Mouse (Mus musculus): ENCODE data around the gene Rbms1. TPM values are rescaled to one million over a fixed set of nuclear protein-coding genes. Genes with fewer than 3 reads are reported as not detected.

The Rbms1 gene
- total RNA-seq (2012; rRNA removed) (10.1 and 10.3 TPM in 2 replicates), polyA plus RNA-seq (2012; ENCODE audit: insufficient read depth in 1 of 2, insufficient read length in 2 of 2, low read depth in 1 of 2, low replicate concordance in 2 of 2, missing spikeins in 1 of 2) (10 to 100 TPM in 1 of 2 experiments, not detected in 1; 27.4 TPM)

DNA sequence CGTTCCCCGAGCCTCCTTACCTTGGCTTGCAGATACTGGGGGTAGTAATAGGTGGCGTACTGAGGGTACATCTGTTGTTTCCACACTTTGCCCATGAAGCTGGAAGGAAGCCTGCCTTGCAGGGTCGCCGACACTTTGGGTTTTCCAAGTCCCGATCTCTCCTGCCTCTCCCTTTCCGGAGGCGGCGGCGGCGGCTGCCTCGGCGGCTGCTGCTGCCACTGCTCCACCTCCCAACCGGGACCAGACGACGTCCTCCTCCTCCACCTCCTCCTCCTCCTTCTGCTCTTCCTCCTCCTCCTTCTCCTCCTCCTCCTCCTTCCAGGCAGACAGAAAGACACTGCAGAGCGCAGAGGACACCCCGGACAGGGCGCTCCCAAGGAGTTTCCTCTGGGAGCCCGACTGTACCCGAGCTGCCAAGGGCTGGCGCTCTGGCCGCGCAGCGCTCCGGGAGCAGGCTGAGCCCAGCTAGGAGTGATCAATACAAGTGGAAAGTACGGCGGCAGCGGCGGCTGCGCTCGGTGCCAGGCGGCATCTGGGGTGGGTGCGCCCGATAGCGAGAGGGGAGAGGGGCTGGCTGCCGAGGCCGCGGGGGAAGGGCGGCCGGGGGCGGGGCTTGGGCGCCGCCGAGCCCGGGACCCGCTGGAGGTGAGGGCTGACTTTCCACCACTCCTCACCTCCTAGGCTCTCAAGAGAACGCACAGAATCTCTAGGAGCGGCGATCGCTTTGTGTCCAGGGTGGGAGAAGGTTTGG lies at the start of gene Rbms1:
Gene Rbms1, minus strand, starts transcription at position 522 of the 751 bp plus-strand sequence.
- no peak for DNase-seq (ENCODE audit: low read depth, low spot score)
- Histone ChIP-seq H3K79me2 (ENCODE audit: control insufficient read depth, insufficient read depth, low read length, poor library complexity) (no peaks in the 10 kb centered on the region), H3K4me3 (ENCODE audit: control insufficient read depth in 1 of 2, insufficient read depth in 1 of 2, low read depth in 2 of 2, low read length in 2 of 2) (no peak within 1 kb of the TSS), H3K4me1 (ENCODE audit: control insufficient read depth in 1 of 2, insufficient read depth in 2 of 2, low read length in 2 of 2) (no peaks in the 10 kb centered on the region), H3K27me3 (ENCODE audit: control insufficient read depth in 1 of 2, insufficient read depth in 2 of 2, low read length in 2 of 2) (no peaks in the 10 kb centered on the region; a peak in 1 of 4 replicates), H3K9me3 (replicated peaks; ENCODE audit: insufficient read depth, low read length) (no peaks in the 10 kb centered on the region), H3K27ac (ENCODE audit: control insufficient read depth, low read depth, low read length) (no peak within 1 kb of the TSS), H3K36me3 (ENCODE audit: control insufficient read depth in 1 of 2, insufficient read depth in 2 of 2, low read length in 2 of 2) (no peaks in the 10 kb centered on the region), H3K9ac (ENCODE audit: control insufficient read depth, low read depth, low read length, poor library complexity, severe bottlenecking) (no peak within 1 kb of the TSS)
- TF ChIP-seq ZMIZ1 (IDR thresholded peaks at IDR 0.05; ENCODE audit: low read depth, low read length) = no peak
- no peak for TF ChIP-seq MYB (IDR thresholded peaks at IDR 0.05; ENCODE audit: low read depth, low read length)
- TF ChIP-seq UBTF (IDR thresholded peaks at IDR 0.05; ENCODE audit: borderline replicate concordance, insufficient read depth, low read depth, low read length) = no peak

DNA sequence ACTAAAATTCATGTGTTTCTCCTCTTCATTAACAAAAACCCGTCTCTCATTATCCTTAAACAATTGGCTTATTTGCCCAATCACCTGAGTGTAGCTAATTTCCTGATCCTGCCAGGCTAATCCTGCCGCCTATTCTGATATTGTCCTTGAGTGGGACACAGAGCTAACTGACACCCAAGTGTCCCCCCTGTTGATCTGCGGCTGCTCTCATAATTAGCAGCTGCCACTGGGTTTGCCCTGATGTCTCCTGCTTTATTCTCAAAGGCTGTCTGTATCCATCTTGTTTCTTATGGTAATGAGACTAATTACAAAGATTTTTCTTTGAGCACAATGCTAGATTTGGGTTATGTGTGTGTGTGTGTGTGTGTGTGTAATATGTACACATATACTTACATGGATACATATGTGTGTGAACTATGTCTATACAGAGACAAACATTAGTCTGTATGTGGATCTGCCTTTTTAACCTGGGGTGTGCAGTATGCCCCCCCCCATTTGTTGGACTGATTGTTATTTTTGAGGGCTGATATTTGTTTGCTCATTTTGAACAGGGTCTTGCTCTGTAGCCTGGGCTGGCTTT lies 49.3 kb upstream of the Rbms1 start:
- Histone ChIP-seq H3K9me3 (replicated peaks; ENCODE audit: insufficient read depth, low read length) (no peaks in the 10 kb centered on the region), H3K4me1 (ENCODE audit: control insufficient read depth in 1 of 2, insufficient read depth in 2 of 2, low read length in 2 of 2) (no peaks in the 10 kb centered on the region), H3K9ac (ENCODE audit: control insufficient read depth, low read depth, low read length, poor library complexity, severe bottlenecking) (no peak overlapping the region), H3K79me2 (ENCODE audit: control insufficient read depth, insufficient read depth, low read length, poor library complexity) (no peaks in the 10 kb centered on the region), H3K4me3 (ENCODE audit: control insufficient read depth in 1 of 2, insufficient read depth in 1 of 2, low read depth in 2 of 2, low read length in 2 of 2) (no peak overlapping the region), H3K36me3 (ENCODE audit: control insufficient read depth in 1 of 2, insufficient read depth in 2 of 2, low read length in 2 of 2) (no peaks in the 10 kb centered on the region), H3K27ac (ENCODE audit: control insufficient read depth, low read depth, low read length) (no peak overlapping the region), H3K27me3 (ENCODE audit: control insufficient read depth in 1 of 2, insufficient read depth in 2 of 2, low read length in 2 of 2) (no peaks in the 10 kb centered on the region)
- no peak for DNase-seq (ENCODE audit: low read depth, low spot score)
- TF ChIP-seq USF2 (IDR thresholded peaks at IDR 0.05; ENCODE audit: borderline replicate concordance in 1 of 2, insufficient read depth in 1 of 2, low read depth in 1 of 2, low read length in 2 of 2) (no peak), USF1 (IDR thresholded peaks at IDR 0.05; ENCODE audit: low read depth, low read length) (no peak), MAZ (IDR thresholded peaks at IDR 0.05; ENCODE audit: low read depth, low read length) (no peak), SIN3A (IDR thresholded peaks at IDR 0.05; ENCODE audit: low read length) (no peak), CTCF (IDR thresholded peaks at IDR 0.05 in 2 of 3, conservative IDR thresholded peaks at IDR 0.05 in 1 of 3; ENCODE audit: control insufficient read depth in 1 of 3, insufficient read depth in 1 of 3, low read depth in 2 of 3, low read length in 3 of 3, poor library complexity in 1 of 3, severe bottlenecking in 1 of 3) (no peak), MAFK (IDR thresholded peaks at IDR 0.05; ENCODE audit: borderline replicate concordance, low read depth, low read length) (no peak), ZMIZ1 (IDR thresholded peaks at IDR 0.05; ENCODE audit: low read depth, low read length) (no peak), MYC (IDR thresholded peaks at IDR 0.05; ENCODE audit: low read depth, low read length) (no peak), CHD2 (IDR thresholded peaks at IDR 0.05; ENCODE audit: low read length) (no peak), TCF12 (IDR thresholded peaks at IDR 0.05; ENCODE audit: low read depth, low read length) (no peak)
